Mouse (Mus musculus): ENCODE results near the gene 4930562C15Rik.

DNA sequence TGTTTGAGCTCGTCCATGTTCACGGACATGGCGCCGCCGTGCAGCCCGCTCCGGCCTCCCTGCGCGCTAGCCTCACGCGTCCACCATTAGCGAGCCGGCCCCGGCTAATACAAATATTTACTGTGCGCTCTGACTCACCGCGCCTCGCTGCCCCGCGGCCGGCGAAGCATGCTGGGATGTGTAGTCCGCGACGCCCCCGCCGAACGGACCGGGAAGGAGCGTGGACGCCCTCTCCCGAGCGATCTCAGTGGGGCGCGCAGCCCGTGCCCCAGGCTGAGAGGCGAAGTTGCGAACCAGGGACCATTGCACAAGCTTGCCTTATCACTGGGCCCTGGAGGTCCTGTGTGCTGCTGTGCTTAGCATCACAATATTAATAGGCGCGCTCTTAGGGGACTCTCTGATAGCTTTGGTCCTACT lies 44.5 kb downstream of the 4930562C15Rik start:
- TF ChIP-seq POLR2A (IDR thresholded peaks at IDR 0.05; ENCODE audit: insufficient read depth, low read length), result peak; percentile 86
- peak; percentile 13 for TF ChIP-seq CTCF (IDR thresholded peaks at IDR 0.05; ENCODE audit: low read depth, low read length)
- TF ChIP-seq EP300 (IDR thresholded peaks at IDR 0.05; ENCODE audit: insufficient read depth, low read depth, low read length), result no peak; the same call in 1 of the 2 replicates

Data from ES-Bruce4 (cell line).